Mouse (Mus musculus) lung, embryonic 15.5 days (tissue): ENCODE data around the gene Tjp3. TPM values are rescaled to one million over a fixed set of nuclear protein-coding genes. Genes with fewer than 3 reads are reported as not detected.
"Not testable (repeated sequence)": the region's sequence is repeated elsewhere in the genome, so short reads cannot be mapped to it uniquely, and the experiment has no call there.

Experiments
- ATAC-seq: fragments of 200-750 bp; cut with Nextera tagmentation; 2 replicates; pipeline ENCODE4 v1.8.0; 2017; ENCODE audit warnings: moderate number of reproducible peaks, borderline replicate concordance; ENCODE audit not compliant: low FRiP score, low TSS enrichment; ENCODE audit errors: extremely low read depth
- H3K27ac ChIP-seq: fragments of 300-500 bp; sonication (generic); 2 replicates; pipeline ENCODE4 v1.5.1; 2015; ENCODE audit warnings: moderate library complexity, mild to moderate bottlenecking, inconsistent platforms
- H3K27me3 ChIP-seq: fragments of 300-500 bp; sonication (generic); 2 replicates; pipeline ENCODE4 v1.6.1; 2015; ENCODE audit warnings: inconsistent platforms
- H3K36me3 ChIP-seq: fragments of 300-500 bp; sonication (generic); 2 replicates; pipeline ENCODE4 v1.6.1; 2015; ENCODE audit warnings: inconsistent platforms
- H3K4me1 ChIP-seq: fragments of 300-500 bp; sonication (generic); 2 replicates; pipeline ENCODE4 v1.6.1; 2015; ENCODE audit warnings: inconsistent platforms
- H3K4me2 ChIP-seq: fragments of 300-500 bp; sonication (generic); 2 replicates; pipeline ENCODE4 v1.6.1; 2015; ENCODE audit warnings: inconsistent platforms, mild to moderate bottlenecking, moderate library complexity
- H3K4me3 ChIP-seq: fragments of 300-500 bp; sonication (generic); 2 replicates; pipeline ENCODE4 v1.5.1; 2015; ENCODE audit warnings: mild to moderate bottlenecking, inconsistent platforms
- H3K9ac ChIP-seq: fragments of 300-500 bp; sonication (generic); 2 replicates; pipeline ENCODE4 v1.6.1; 2015; ENCODE audit warnings: inconsistent platforms
- H3K9me3 ChIP-seq: fragments of 300-500 bp; sonication (generic); 2 replicates; pipeline ENCODE4 v1.6.1; 2016; ENCODE audit warnings: inconsistent platforms
- WGBS: fragments of 180-500 bp; shearing (Covaris S2); methylation state at CpG from one replicate; pipeline ENCODE4 v1.1.7; 2015; 5-methylcytosine and 5-hydroxymethylcytosine counted together
- polyA plus RNA-seq: library from polyadenylated mRNA; unstranded; fragments of >200 nt; fragmentation: Nextera tagmentation; extraction: Ambion mirVana; gene quantifications from 2 replicates; pipeline ENCODE4 v1.2.1, GENCODE M21; 2015

Gene Tjp3
- polyA plus RNA-seq, 1 experiment from 2014 or later = 28.8 TPM

- Histone ChIP-seq H3K4me3 (no peak overlapping the region), H3K27ac (no peak overlapping the region), H3K27me3 (peaks cover 42% of the 10 kb centered on the region), H3K4me2 (no peak overlapping the region), H3K9ac (no peak overlapping the region), H3K9me3 (no peaks in the 10 kb centered on the region), H3K36me3 (no peaks in the 10 kb centered on the region), H3K4me1 (peaks cover 10% of the 10 kb centered on the region; the same call in 1 of the 2 replicates)
- no peak for ATAC-seq
- WGBS = 71% methylated on average over 2 of the region's 2 CpGs
Observed at GRCm38 (mm10) chr10:81238618-81239017, 52.8 kb downstream of the Tjp3 start.

GRCm38 (mm10) chr10:81236471-81237268 lies 54.7 kb downstream of the Tjp3 start:
- no peaks in the 10 kb centered on the region for H3K36me3 ChIP-seq
- peaks cover 20% of the 10 kb centered on the region for H3K4me1 ChIP-seq
- 82% methylated on average over 12 of the region's 12 CpGs for WGBS
- H3K9ac ChIP-seq = no peak overlapping the region
- no peak overlapping the region for H3K4me2 ChIP-seq
- peaks cover 35% of the 10 kb centered on the region for H3K27me3 ChIP-seq
- H3K9me3 ChIP-seq = no peaks in the 10 kb centered on the region
- H3K27ac ChIP-seq = no peak overlapping the region
- no peak overlapping the region for H3K4me3 ChIP-seq
- ATAC-seq = no peak

DNA sequence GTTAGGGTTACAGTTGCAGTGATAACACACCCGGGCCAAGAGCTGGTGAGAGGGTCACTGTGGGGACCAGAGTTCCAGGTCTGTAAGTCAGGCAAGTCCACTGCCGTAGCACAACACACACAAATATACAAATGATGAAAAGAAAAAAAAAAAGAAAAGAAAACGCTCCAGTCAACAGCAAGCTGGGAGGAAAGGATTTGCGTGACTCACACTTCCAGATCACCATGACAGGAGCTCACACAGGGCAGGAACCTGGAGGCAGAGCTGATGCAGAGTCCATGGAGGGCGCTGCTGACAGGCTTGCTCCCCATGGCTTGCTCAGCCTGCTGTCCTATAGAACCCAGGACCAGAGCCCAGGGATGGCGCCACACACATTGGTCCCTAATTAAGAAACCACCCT lies 57.2 kb downstream of the Tjp3 start:
- H3K9me3 ChIP-seq = no peaks in the 10 kb centered on the region
- no peak for ATAC-seq
- no peak overlapping the region for H3K27ac ChIP-seq
- no peak overlapping the region for H3K4me3 ChIP-seq
- H3K27me3 ChIP-seq = peaks cover 35% of the 10 kb centered on the region
- no peak overlapping the region for H3K9ac ChIP-seq
- H3K36me3 ChIP-seq = no peaks in the 10 kb centered on the region
- H3K4me2 ChIP-seq = no peak overlapping the region
- WGBS = 74% methylated on average over 6 of the region's 6 CpGs
- peaks cover 12% of the 10 kb centered on the region for H3K4me1 ChIP-seq

- peak; percentile 64 for ATAC-seq
- Histone ChIP-seq H3K9me3 (no peaks in the 10 kb centered on the region), H3K4me1 (peaks cover 12% of the 10 kb centered on the region), H3K27me3 (peaks cover 38% of the 10 kb centered on the region), H3K9ac (peak overlapping the region; percentile 62), H3K4me3 (peak overlapping the region; percentile 66), H3K4me2 (peak overlapping the region; percentile 75), H3K27ac (peak overlapping the region; percentile 38; the same call in 1 of the 2 replicates), H3K36me3 (no peaks in the 10 kb centered on the region)
- under 1% methylated on average over 17 of the region's 28 CpGs for WGBS
Observed at GRCm38 (mm10) chr10:81233226-81233585, 58.2 kb downstream of the Tjp3 start.

- H3K4me3 ChIP-seq = peak within 1 kb of the TSS; percentile 66
- peak within 1 kb of the TSS; percentile 75 for H3K4me2 ChIP-seq
- peaks cover 41% of the 10 kb centered on the region for H3K27me3 ChIP-seq
- peak; percentile 79 for ATAC-seq
- peak within 1 kb of the TSS; percentile 62 for H3K9ac ChIP-seq
- H3K36me3 ChIP-seq = no peaks in the 10 kb centered on the region
- no peaks in the 10 kb centered on the region for H3K9me3 ChIP-seq
- H3K27ac ChIP-seq = peak within 1 kb of the TSS; percentile 38; the same call in 1 of the 2 replicates
- WGBS = 5% methylated on average over 29 of the region's 29 CpGs
- H3K4me1 ChIP-seq = peaks cover 12% of the 10 kb centered on the region
Observed at GRCm38 (mm10) chr10:81232580-81233225, 58.7 kb downstream of the Tjp3 start, which contains the start of gene Zfr2. Zfr2 (plus strand) TSS chr10:81233155.

GRCm38 (mm10) chr10:81231436-81231835 lies 59.9 kb downstream of the Tjp3 start:
- Histone ChIP-seq H3K4me2 (no peak overlapping the region), H3K4me3 (no peak overlapping the region), H3K9ac (no peak overlapping the region), H3K27ac (no peak overlapping the region), H3K4me1 (peaks cover 12% of the 10 kb centered on the region), H3K36me3 (no peaks in the 10 kb centered on the region), H3K9me3 (no peaks in the 10 kb centered on the region), H3K27me3 (peaks cover 41% of the 10 kb centered on the region)
- 49% methylated on average over 7 of the region's 7 CpGs for WGBS
- no peak for ATAC-seq

- 10% methylated on average over 27 of the region's 27 CpGs for WGBS
- H3K27me3 ChIP-seq = peaks cover 41% of the 10 kb centered on the region
- H3K4me2 ChIP-seq = no peak within 1 kb of the TSS
- ATAC-seq = no peak
- H3K9me3 ChIP-seq = no peaks in the 10 kb centered on the region
- no peaks in the 10 kb centered on the region for H3K36me3 ChIP-seq
- H3K9ac ChIP-seq = no peak within 1 kb of the TSS
- H3K27ac ChIP-seq = no peak within 1 kb of the TSS
- H3K4me3 ChIP-seq = no peak within 1 kb of the TSS
- peaks cover 12% of the 10 kb centered on the region for H3K4me1 ChIP-seq
Observed at GRCm38 (mm10) chr10:81230438-81231332, 60.7 kb downstream of the Tjp3 start, which contains the start of gene Atcay. Atcay (minus strand) TSS chr10:81230833.

DNA sequence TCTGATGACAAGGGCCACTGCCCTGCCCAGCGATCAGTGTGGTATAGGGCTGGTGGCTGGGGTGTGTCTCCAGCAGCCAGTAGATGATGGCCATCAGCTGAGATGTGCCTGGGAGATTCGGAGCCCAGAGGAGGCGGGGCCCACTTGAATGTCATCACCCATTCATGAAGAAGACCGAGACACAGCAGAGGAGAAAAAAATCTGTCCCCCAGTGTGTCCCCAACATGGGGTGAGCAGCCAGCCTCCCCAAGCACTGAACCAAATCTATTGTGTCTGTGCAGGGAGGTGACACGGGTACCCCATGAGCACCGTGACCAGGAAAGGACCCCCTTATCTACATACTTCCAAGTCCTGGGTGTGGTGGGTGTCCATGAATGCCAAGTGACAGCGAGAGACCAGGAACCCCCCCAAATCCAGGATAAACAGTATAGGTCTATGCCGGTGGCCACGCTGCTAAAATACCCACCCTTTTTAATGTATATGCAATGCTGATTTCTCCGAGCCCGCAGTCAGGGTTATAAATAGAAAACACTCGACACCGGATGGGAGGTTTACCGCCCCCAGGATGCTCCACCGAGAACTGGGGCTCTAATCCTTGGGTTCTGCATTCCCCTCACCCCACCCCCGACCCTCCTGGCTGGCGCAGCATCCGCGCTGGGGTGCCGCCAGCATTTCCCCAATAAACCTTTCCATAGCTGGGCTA lies 61.5 kb downstream of the Tjp3 start:
- peaks cover 41% of the 10 kb centered on the region for H3K27me3 ChIP-seq
- no peaks in the 10 kb centered on the region for H3K36me3 ChIP-seq
- H3K4me3 ChIP-seq = no peak overlapping the region
- H3K9me3 ChIP-seq = no peaks in the 10 kb centered on the region
- no peak overlapping the region for H3K27ac ChIP-seq
- H3K4me1 ChIP-seq = peaks cover 12% of the 10 kb centered on the region
- 13% methylated on average over 20 of the region's 20 CpGs for WGBS
- ATAC-seq = no peak
- no peak overlapping the region for H3K4me2 ChIP-seq
- no peak overlapping the region for H3K9ac ChIP-seq

- ATAC-seq, H3K4me1 ChIP-seq, H3K27ac ChIP-seq, H3K9ac ChIP-seq, H3K36me3 ChIP-seq, H3K9me3 ChIP-seq, H3K4me2 ChIP-seq, H3K4me3 ChIP-seq: not testable (repeated sequence)
- WGBS = 31% methylated on average over 2 of the region's 2 CpGs
- peaks cover 17% of the 10 kb centered on the region; the same call in 1 of the 2 replicates for H3K27me3 ChIP-seq
Observed at GRCm38 (mm10) chr10:81223731-81224130, 67.7 kb downstream of the Tjp3 start.
